Mouse (Mus musculus) CH12.LX (cell line): ENCODE measurements at regions not wholly inside any gene's neighbourhood (a gene's known extent, or its start where the extent isn't known, plus 50 kb on each side); places are given as distances from the start of the nearest gene placed in this dataset.

Experiments used
- DNase-seq: peaks from one replicate; pipeline ENCODE4 v3.0.0-alpha.2; 2013; ENCODE audit errors: extremely low read depth
- H3K27ac ChIP-seq: 2 replicates; pipeline ENCODE4 v1.5.1; 2012; ENCODE audit warnings: low read depth, mild to moderate bottlenecking, control low read depth, moderate library complexity; ENCODE audit not compliant: insufficient read depth
- H3K27me3 ChIP-seq: replicated peaks from 2 replicates; pipeline ENCODE3; 2012; ENCODE audit warnings: inconsistent platforms
- H3K36me3 ChIP-seq, 2 experiments: replicated peaks in 1 of 2; 2 replicates each; pipeline versions ENCODE3 to v1.6.1; 2012; ENCODE audit warnings: inconsistent platforms in 1 of 2, low read length in 1 of 2, mild to moderate bottlenecking in 1 of 2, mixed read lengths in 1 of 2, moderate library complexity in 1 of 2; ENCODE audit not compliant: control insufficient read depth in 1 of 2, insufficient read depth in 1 of 2
- H3K4me1 ChIP-seq, 2 experiments: 2 replicates each; pipeline ENCODE4 v1.6.1; 2012; ENCODE audit warnings: inconsistent platforms in 1 of 2, moderate library complexity in 1 of 2; ENCODE audit not compliant: insufficient read depth in 2 of 2, control insufficient read depth in 1 of 2
- H3K4me2 ChIP-seq: 2 replicates; pipeline ENCODE4 v1.6.1; 2012; ENCODE audit warnings: low read depth, mild to moderate bottlenecking, control low read depth; ENCODE audit not compliant: poor library complexity, insufficient read depth, severe bottlenecking
- H3K4me3 ChIP-seq, 3 experiments: fragments of 150-350 bp in 1 of 3; sonication (generic) in 1 of 3; replicated peaks in 1 of 3; 2 replicates each; pipeline versions ENCODE3 to v1.5.1; 2011 to 2012; ENCODE audit warnings: low read depth in 2 of 3, low read length in 2 of 3, mild to moderate bottlenecking in 2 of 3, moderate library complexity in 2 of 3, control low read depth in 1 of 3, improper control_type of control experiment in 1 of 3, inconsistent platforms in 1 of 3, mixed read lengths in 1 of 3; ENCODE audit not compliant: poor library complexity in 1 of 3
- H3K79me2 ChIP-seq: replicated peaks from 2 replicates; pipeline ENCODE4 v1.6.1; 2012; ENCODE audit warnings: mild to moderate bottlenecking, moderate library complexity; ENCODE audit not compliant: control insufficient read depth, poor library complexity, insufficient read depth, severe bottlenecking; ENCODE audit errors: extremely low read depth
- H3K9ac ChIP-seq: 2 replicates; pipeline ENCODE4 v1.6.1; 2012; ENCODE audit warnings: low read depth, mild to moderate bottlenecking, control low read depth, moderate library complexity; ENCODE audit not compliant: insufficient read depth
- H3K9me3 ChIP-seq: replicated peaks from 2 replicates; pipeline ENCODE3; 2012; ENCODE audit warnings: low read length, inconsistent platforms, mixed read lengths
- BHLHE40 ChIP-seq: IDR thresholded peaks from 2 replicates; pipeline ENCODE4 v1.6.1; 2011; ENCODE audit warnings: mild to moderate bottlenecking, low read depth, low read length, improper control_type of control experiment
- CHD1 ChIP-seq: IDR thresholded peaks from 2 replicates; pipeline ENCODE4 v1.6.1; 2012; ENCODE audit warnings: low read depth, low read length, improper control_type of control experiment, inconsistent platforms
- CHD2 ChIP-seq: IDR thresholded peaks from 2 replicates; pipeline ENCODE4 v1.6.1; 2011; ENCODE audit warnings: low read length, improper control_type of control experiment
- CTCF ChIP-seq, 2 experiments: IDR thresholded peaks in 1 of 2; conservative IDR thresholded peaks in 1 of 2; 2 replicates each; pipeline ENCODE4 v1.5.1; 2011 to 2012; ENCODE audit warnings: low read depth in 2 of 2, low read length in 2 of 2, improper control_type of control experiment in 1 of 2, inconsistent platforms in 1 of 2, mild to moderate bottlenecking in 1 of 2, moderate library complexity in 1 of 2
- ELF1 ChIP-seq: IDR thresholded peaks from 2 replicates; pipeline ENCODE4 v1.6.1; 2014; ENCODE audit warnings: low read depth, mild to moderate bottlenecking, inconsistent platforms, low read length, improper control_type of control experiment
- JUN ChIP-seq: IDR thresholded peaks from 2 replicates; pipeline ENCODE4 v1.6.1; 2011; ENCODE audit warnings: low read depth, mild to moderate bottlenecking, low read length, improper control_type of control experiment, moderate library complexity; ENCODE audit not compliant: insufficient read depth
- MAFK ChIP-seq: IDR thresholded peaks from 2 replicates; pipeline ENCODE4 v1.6.1; 2011; ENCODE audit warnings: low read length, improper control_type of control experiment; ENCODE audit not compliant: insufficient replicate concordance
- MAX ChIP-seq: IDR thresholded peaks from 2 replicates; pipeline ENCODE4 v1.6.1; 2011; ENCODE audit warnings: low read length, improper control_type of control experiment
- MYC ChIP-seq: IDR thresholded peaks from 2 replicates; pipeline ENCODE4 v1.6.1; 2011; ENCODE audit warnings: low read depth, mild to moderate bottlenecking, improper control_type of control experiment, low read length
- NELFE ChIP-seq: IDR thresholded peaks from 2 replicates; pipeline ENCODE4 v1.6.1; 2011; ENCODE audit warnings: low read depth, low read length, improper control_type of control experiment
- PAX5 ChIP-seq: IDR thresholded peaks from 2 replicates; pipeline ENCODE4 v1.6.1; 2012; ENCODE audit warnings: low read length, inconsistent platforms, mixed read lengths
- POLR2AphosphoS2 ChIP-seq: IDR thresholded peaks from 2 replicates; pipeline ENCODE4 v1.6.1; 2011; ENCODE audit warnings: low read depth, low read length, improper control_type of control experiment
- RCOR1 ChIP-seq: conservative IDR thresholded peaks from 2 replicates; pipeline ENCODE4 v1.6.1; 2012; ENCODE audit warnings: low read depth, mild to moderate bottlenecking, inconsistent platforms, low read length, improper control_type of control experiment
- SMC3 ChIP-seq: IDR thresholded peaks from 2 replicates; pipeline ENCODE4 v1.6.1; 2011; ENCODE audit warnings: low read depth, low read length, improper control_type of control experiment
- UBTF ChIP-seq: IDR thresholded peaks from 2 replicates; pipeline ENCODE4 v1.6.1; 2012; ENCODE audit warnings: low read depth, mild to moderate bottlenecking, inconsistent platforms, low read length, improper control_type of control experiment, moderate library complexity
- USF1 ChIP-seq: IDR thresholded peaks from 2 replicates; pipeline ENCODE4 v1.6.1; 2014; ENCODE audit warnings: low read depth, mild to moderate bottlenecking, inconsistent platforms, low read length, improper control_type of control experiment
- USF2 ChIP-seq: conservative IDR thresholded peaks from 2 replicates; pipeline ENCODE4 v1.6.1; 2011; ENCODE audit warnings: low read depth, low read length, improper control_type of control experiment
- ZMIZ1 ChIP-seq: IDR thresholded peaks from 2 replicates; pipeline ENCODE4 v1.6.1; 2012; ENCODE audit warnings: low read depth, mild to moderate bottlenecking, inconsistent platforms, low read length, improper control_type of control experiment
- dilution Hi-C: fragments of 300-500 bp; cut with MboI; formaldehyde crosslinking; loops from 2 replicates; pipeline ENCODE4 v1.14.3; 2020; ENCODE audit warnings: low sequenced_read_pairs; ENCODE audit not compliant: extremely low pct_unique_long_range_greater_than_20kb, extremely low pct_ligation_motif_present
- in situ Hi-C: fragments of 300-500 bp; cut with MboI; formaldehyde crosslinking; loops from 3 replicates; pipeline ENCODE4 v1.14.3; 2019; ENCODE audit warnings: low sequenced_read_pairs, low pct_ligation_motif_present, low pct_unique_long_range_greater_than_20kb, mixed read lengths

DNA sequence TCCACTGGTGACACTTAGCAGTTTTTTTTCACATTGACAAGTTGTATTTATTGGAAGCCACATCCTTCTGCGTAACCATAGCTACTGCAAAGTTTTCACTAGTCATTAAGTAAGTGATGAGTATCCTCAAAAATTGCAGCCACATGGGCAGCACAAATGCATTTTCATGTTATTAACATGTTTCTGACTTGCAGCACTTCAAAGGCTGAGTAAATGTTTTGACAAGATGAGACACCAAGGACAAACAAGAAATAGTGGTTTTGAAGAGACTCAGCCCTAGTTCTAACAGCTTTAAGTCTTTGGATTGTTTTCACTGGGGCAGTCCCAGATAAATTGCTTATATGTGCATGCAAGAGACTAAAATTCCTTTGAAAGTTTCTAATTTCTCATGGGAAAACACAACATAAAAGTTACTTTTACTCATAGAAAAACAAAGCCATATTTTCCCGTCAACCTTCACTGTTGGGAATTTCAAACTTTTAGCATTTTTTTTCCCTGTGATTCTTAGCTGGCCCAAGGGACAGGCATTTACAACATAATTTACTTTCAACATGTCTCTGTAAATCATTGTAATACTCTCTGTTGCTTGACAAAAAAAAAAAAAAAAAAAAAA is 787.5 kb upstream of the Zeb2 start:
- TF ChIP-seq PAX5 (no peak), CHD1 (no peak), SMC3 (no peak), USF2 (no peak), ZMIZ1 (no peak), CHD2 (no peak), MAFK (no peak), MAX (no peak), UBTF (no peak), BHLHE40 (no peak), MYC (no peak), CTCF (conservative IDR thresholded peaks at IDR 0.05 in 1 of 2, IDR thresholded peaks at IDR 0.05 in 1 of 2; ENCODE audit: low read depth in 2 of 2, low read length in 2 of 2) (no peak), USF1 (no peak), ELF1 (no peak), POLR2AphosphoS2 (no peak), NELFE (no peak), JUN (no peak)
- TF ChIP-seq, all 38 proteins: peak for 0
- H3K9me3 ChIP-seq, result no peaks in the 10 kb centered on the region
- no peak overlapping the region for H3K27ac ChIP-seq
- in situ Hi-C loops, result no loop called here
- no peak for DNase-seq
- no peak overlapping the region for H3K4me3 ChIP-seq
- no peak overlapping the region for H3K4me2 ChIP-seq
- H3K79me2 ChIP-seq, result no peaks in the 10 kb centered on the region
- no peaks in the 10 kb centered on the region for H3K36me3 ChIP-seq
- no peaks in the 10 kb centered on the region for H3K27me3 ChIP-seq
- H3K9ac ChIP-seq, result no peak overlapping the region
- H3K4me1 ChIP-seq, result no peaks in the 10 kb centered on the region
- dilution Hi-C loops, result no loop called here

DNA sequence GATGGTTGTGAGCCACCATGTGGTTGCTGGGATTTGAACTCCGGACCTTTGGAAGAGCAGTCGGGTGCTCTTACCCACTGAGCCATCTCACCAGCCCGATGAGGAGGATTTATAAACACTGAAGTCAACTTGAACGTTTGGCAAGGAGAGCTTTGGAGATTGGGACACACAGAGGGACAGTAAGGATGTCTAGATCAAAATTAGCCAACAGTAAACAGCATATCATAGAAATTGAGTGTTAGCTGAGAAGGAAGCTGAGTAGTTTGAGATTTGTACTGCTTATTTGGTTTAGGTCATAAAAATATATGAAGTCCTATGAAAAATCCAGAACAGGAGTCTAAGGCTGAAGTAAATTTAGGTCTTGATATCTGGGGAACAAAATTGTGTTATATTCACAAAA is 786.9 kb upstream of the Zeb2 start:
- no peak overlapping the region for H3K9ac ChIP-seq
- H3K4me2 ChIP-seq, result no peak overlapping the region
- dilution Hi-C loops (no loop called here), in situ Hi-C loops (no loop called here)
- H3K4me3 ChIP-seq, result no peak overlapping the region
- TF ChIP-seq RCOR1, result no peak
- no peaks in the 10 kb centered on the region for H3K36me3 ChIP-seq
- no peaks in the 10 kb centered on the region for H3K4me1 ChIP-seq
- H3K27ac ChIP-seq, result no peak overlapping the region
- no peaks in the 10 kb centered on the region for H3K27me3 ChIP-seq
- no peaks in the 10 kb centered on the region for H3K79me2 ChIP-seq
- no peaks in the 10 kb centered on the region for H3K9me3 ChIP-seq
- DNase-seq, result no peak
